Mouse (Mus musculus): ENCODE measurements around the gene Zfand4.

GRCm38 (mm10) chr6:116337835-116338501 lies 73.9 kb downstream of the Zfand4 start, which contains the start of gene March8:
- TF ChIP-seq POLR2A (IDR thresholded peaks at IDR 0.05; ENCODE audit: control insufficient read depth, low read depth, low read length): peak; percentile 74
- no peak for TF ChIP-seq CTCF (IDR thresholded peaks at IDR 0.05; ENCODE audit: control insufficient read depth, insufficient read depth, insufficient replicate concordance, low read depth, low read length)

Data from testis, adult 2 months (tissue).